Mouse (Mus musculus): ENCODE results near the gene Nek3. TPM values are rescaled to one million over a fixed set of nuclear protein-coding genes. Genes with fewer than 3 reads are reported as not detected.

Gene Nek3
- 9.4 TPM for polyA plus RNA-seq (2014; fragmentation: Illumina TruSeq; extraction: RNeasy Lipid Tissue Mini Kit (QIAGEN cat#74804); ENCODE audit: low read depth, low replicate concordance)

DNA sequence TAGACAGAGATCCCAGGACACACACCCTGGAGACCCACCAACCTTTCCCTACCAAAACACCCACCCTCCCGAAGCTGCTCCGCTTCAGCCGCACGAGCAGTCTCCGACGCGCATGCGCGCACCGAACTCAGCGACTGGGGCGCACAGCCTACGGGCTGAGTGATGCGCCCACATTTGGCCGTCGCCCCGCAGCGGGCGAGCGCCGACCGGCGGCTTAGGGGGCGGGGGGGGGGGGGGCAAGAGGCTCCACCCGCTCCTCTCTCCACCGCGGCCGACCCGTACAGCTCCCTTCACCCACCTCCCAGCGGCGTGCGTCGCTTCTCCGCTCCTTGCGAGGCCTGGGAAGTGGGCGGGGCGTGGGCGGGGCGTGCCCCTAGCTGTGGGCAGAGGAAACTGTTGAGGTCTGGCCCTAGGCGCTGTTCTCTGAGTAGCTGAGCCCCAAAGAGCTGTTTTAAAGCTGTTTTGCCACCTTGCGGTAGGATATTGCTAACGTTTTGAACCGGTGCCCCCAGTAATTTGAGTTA is at the start of gene Nek3:
Gene Nek3, minus strand, starts transcription at position 356 of the 524 bp plus-strand sequence.

DNA sequence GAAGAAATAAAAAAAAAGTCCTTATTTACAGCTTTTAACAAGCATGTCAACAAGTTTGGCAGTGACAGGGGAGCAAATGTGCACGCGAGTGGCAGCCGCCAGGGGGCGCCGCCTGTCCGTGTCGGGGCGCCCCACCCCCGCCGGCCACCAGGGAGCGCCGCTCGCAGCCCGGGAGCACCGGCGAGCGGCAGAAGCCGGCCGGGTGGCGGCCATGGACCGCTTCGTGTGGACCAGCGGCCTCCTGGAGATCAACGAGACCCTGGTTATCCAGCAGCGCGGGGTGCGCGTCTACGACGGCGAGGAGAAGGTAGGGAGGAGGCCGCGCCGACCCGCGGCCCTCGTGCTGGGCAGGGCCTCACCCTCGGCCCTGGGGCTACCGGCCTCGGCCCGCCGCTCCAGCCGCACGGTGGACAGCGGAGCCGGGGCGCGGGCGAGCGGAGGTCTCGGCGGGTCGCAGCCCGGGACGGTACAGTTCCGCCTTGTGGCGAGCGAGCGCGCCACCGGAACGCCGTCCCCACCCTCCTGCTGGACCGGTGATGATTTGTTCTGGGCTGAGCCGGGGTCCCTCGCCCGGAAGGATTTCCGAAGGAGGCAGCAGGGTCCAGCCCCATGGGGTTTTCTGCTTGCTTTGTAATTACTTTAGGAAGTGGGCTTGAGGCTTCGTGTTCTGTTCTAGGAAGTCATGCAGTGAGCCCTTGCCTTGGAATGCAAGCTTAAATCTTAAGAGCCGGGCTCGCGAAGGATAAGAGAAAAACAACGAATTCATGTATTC is 26.6 kb upstream of the Nek3 start, which contains the start of gene Vps36:
Gene Vps36, plus strand, starts transcription at position 150 of the 772 bp plus-strand sequence.

GRCm38 (mm10) chr8:22185431-22186397 is 19.5 kb upstream of the Nek3 start, which contains the start of gene Ckap2:
TSS of gene Ckap2 (minus strand) at chr8:22185819.

GRCm38 (mm10) chr8:22124220-22125152 is 41.7 kb downstream of the Nek3 start, which contains the start of gene Nek5:
TSS of gene Nek5 (minus strand) at chr8:22125053.

Other genes starting within 250 kb of the Nek3 start
- gene Defb15, start 233.7 kb downstream of the Nek3 start, polyA plus RNA-seq (2014; fragmentation: Illumina TruSeq; extraction: RNeasy Lipid Tissue Mini Kit (QIAGEN cat#74804); ENCODE audit: low read depth, low replicate concordance) = not detected
- not detected for gene Defb35, start 228.1 kb downstream of the Nek3 start, polyA plus RNA-seq (2014; fragmentation: Illumina TruSeq; extraction: RNeasy Lipid Tissue Mini Kit (QIAGEN cat#74804); ENCODE audit: low read depth, low replicate concordance)
- not detected for gene Defb13, start 219.7 kb downstream of the Nek3 start, polyA plus RNA-seq (2014; fragmentation: Illumina TruSeq; extraction: RNeasy Lipid Tissue Mini Kit (QIAGEN cat#74804); ENCODE audit: low read depth, low replicate concordance)
- gene Fam90a1a, start 207.7 kb downstream of the Nek3 start, polyA plus RNA-seq (2014; fragmentation: Illumina TruSeq; extraction: RNeasy Lipid Tissue Mini Kit (QIAGEN cat#74804); ENCODE audit: low read depth, low replicate concordance) = not detected
- not detected for gene Ccdc70, start 196.7 kb downstream of the Nek3 start, polyA plus RNA-seq (2014; fragmentation: Illumina TruSeq; extraction: RNeasy Lipid Tissue Mini Kit (QIAGEN cat#74804); ENCODE audit: low read depth, low replicate concordance)
- gene Atp7b, start 106.1 kb downstream of the Nek3 start, polyA plus RNA-seq (2014; fragmentation: Illumina TruSeq; extraction: RNeasy Lipid Tissue Mini Kit (QIAGEN cat#74804); ENCODE audit: low read depth, low replicate concordance) = 0.13 TPM
- gene Alg11, start 105.7 kb downstream of the Nek3 start, polyA plus RNA-seq (2014; fragmentation: Illumina TruSeq; extraction: RNeasy Lipid Tissue Mini Kit (QIAGEN cat#74804); ENCODE audit: low read depth, low replicate concordance) = 32.0 TPM
- gene Nek5, start 41.4 kb downstream of the Nek3 start, polyA plus RNA-seq (2014; fragmentation: Illumina TruSeq; extraction: RNeasy Lipid Tissue Mini Kit (QIAGEN cat#74804); ENCODE audit: low read depth, low replicate concordance) = 3.2 TPM
- 19.8 TPM for gene Ckap2, start 19.4 kb upstream of the Nek3 start, polyA plus RNA-seq (2014; fragmentation: Illumina TruSeq; extraction: RNeasy Lipid Tissue Mini Kit (QIAGEN cat#74804); ENCODE audit: low read depth, low replicate concordance)
- 35.3 TPM for gene Vps36, start 26.4 kb upstream of the Nek3 start, polyA plus RNA-seq (2014; fragmentation: Illumina TruSeq; extraction: RNeasy Lipid Tissue Mini Kit (QIAGEN cat#74804); ENCODE audit: low read depth, low replicate concordance)
- gene Thsd1, start 60.9 kb upstream of the Nek3 start, polyA plus RNA-seq (2014; fragmentation: Illumina TruSeq; extraction: RNeasy Lipid Tissue Mini Kit (QIAGEN cat#74804); ENCODE audit: low read depth, low replicate concordance) = 0.66 TPM
- gene Tpte, start 117.0 kb upstream of the Nek3 start, polyA plus RNA-seq (2014; fragmentation: Illumina TruSeq; extraction: RNeasy Lipid Tissue Mini Kit (QIAGEN cat#74804); ENCODE audit: low read depth, low replicate concordance) = not detected
- gene Slc25a15, start 232.2 kb upstream of the Nek3 start, polyA plus RNA-seq (2014; fragmentation: Illumina TruSeq; extraction: RNeasy Lipid Tissue Mini Kit (QIAGEN cat#74804); ENCODE audit: low read depth, low replicate concordance) = 25.6 TPM
- gene Mrps31, start 244.9 kb upstream of the Nek3 start, polyA plus RNA-seq (2014; fragmentation: Illumina TruSeq; extraction: RNeasy Lipid Tissue Mini Kit (QIAGEN cat#74804); ENCODE audit: low read depth, low replicate concordance) = 47.4 TPM

All from sigmoid colon, adult 10 weeks (tissue).